Mouse (Mus musculus): ENCODE data around the gene Rab11fip3.

DNA sequence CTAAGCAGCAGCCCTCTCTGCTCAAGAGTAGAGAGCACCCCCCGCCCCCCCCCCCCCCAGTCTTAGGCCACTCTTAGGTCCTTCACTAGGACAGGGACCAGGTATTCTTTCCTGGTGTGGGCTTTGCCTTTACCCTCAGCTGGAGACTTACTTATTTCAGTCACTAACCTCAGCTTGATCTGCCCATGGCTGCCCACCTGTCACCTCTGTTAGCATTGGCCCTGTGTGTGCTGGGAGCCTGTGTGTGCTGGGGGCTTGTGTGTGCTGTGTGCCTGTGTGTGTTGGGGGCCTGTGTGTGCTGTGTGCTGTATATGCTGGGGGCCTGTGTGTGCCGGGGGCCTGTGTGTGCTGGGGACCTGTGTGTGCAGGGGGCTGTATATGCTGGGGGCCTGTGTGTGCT is 114.7 kb downstream of the Rab11fip3 start:
- no peak for TF ChIP-seq CTCF (IDR thresholded peaks at IDR 0.05; ENCODE audit: borderline replicate concordance, control insufficient read depth, extremely low read depth, insufficient read depth, low read length, poor library complexity)
- no peak for TF ChIP-seq POLR2A (IDR thresholded peaks at IDR 0.05; ENCODE audit: control insufficient read depth, extremely low read depth, insufficient read depth, low read length, poor library complexity)
